Mouse (Mus musculus) activated CD4-positive, CD25-positive, alpha-beta regulatory T cell, adult 4 months (primary cell): Measurements from ENCODE around the gene Dlst. TPM values are rescaled to one million over a fixed set of nuclear protein-coding genes. Genes with fewer than 3 reads are reported as not detected.

Source experiments
- ATAC-seq: one replicate; pipeline ENCODE4 v1.8.0; 2017
- polyA plus RNA-seq, 2 experiments: library from polyadenylated mRNA; unstranded; fragments of 100-300 nt; shearing (Covaris generic); gene quantifications; one replicate each; pipeline ENCODE4 v1.2.1; 2017

Dlst gene
- polyA plus RNA-seq, 2 experiments from 2014 or later, result 59.2 to 69.7 TPM

DNA sequence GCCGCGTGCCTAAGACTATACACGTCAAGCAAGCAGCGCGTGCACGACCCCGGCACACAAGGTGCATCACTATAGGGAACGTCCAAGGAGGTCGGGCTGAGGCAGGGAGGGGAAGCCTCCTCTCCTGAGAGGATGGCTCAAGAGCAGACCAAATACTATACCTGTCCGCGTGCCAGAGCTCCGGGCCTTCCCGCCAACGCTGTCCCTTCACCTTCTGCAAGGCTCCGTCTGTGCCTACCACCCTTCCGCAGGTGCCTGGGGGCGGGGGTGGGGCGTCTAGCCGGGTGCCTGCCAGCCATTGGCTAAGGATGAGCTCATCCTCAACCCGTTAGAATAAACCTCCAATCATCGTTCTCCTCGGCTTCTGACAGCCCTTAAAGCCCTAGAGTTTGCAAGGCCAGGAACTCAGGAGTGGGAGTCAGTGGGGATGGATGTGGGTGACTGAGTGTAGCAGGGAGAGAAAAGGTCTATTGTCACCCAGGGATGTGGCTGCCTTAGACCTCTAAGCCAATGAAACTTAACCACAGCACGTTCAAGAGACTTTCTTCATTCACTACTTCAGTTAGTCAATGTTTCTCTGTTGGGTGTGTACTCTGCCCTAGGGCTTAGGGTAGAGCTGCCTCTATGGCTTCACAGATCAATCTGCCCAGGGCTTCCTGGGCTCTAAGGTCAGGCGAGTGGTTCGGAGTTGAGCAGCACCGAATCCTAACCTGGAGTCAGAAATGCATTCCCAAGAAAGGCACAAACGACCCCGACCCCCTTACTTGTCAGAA, 40.6 kb downstream of the Dlst start, which contains the start of gene Rps6kl1:
Gene Rps6kl1, minus strand, starts transcription at position 263 of the 773 bp plus-strand sequence.
- peak; percentile 81 for ATAC-seq

DNA sequence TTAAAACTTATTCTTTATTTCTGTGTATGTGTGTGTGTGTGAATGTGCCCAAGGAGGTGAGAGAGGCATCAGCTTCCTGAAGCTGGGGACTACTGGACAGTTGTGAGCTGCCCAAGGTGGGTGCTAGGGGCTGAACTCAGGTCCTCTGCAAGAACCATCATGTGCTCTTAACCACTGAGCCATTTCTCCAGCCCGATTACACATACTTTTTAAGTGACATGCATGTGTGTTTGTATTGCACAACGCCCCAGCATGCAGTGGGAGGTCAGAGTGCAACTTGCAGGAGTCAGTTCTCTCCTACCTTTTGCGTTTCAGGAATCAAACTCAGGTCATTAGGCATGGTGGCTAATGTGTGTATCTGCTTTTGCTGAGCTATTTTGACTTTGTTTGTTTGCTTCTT, 42.4 kb downstream of the Dlst start:
- ATAC-seq, result no peak

- no peak for ATAC-seq
These were observed 45.7 kb downstream of the Dlst start for GRCm38 (mm10) chr12:85156324-85156723.

GRCm38 (mm10) chr12:85157797-85158460, 47.3 kb downstream of the Dlst start:
- no peak for ATAC-seq

DNA sequence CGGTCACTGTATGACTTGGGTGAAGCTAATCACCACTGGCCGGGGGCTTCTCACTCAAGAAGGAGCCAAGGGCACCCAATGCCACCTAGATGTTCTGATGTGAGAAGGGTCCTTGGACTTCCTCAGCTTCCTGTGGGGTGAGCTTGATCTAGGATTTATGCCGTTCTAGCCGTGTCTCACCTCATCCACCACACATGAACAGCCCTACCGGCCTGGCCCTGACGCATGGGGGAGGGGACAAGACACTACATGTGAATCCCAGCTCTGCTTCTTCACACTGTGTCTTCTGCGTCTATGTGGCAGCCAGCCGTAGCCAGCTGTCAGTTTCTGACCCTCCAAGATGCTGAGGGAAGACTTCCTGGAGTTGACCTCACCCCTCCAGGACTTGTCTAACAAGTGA, 48.2 kb downstream of the Dlst start:
- ATAC-seq, result no peak

- no peak for ATAC-seq
These were observed 49.0 kb downstream of the Dlst start for GRCm38 (mm10) chr12:85159592-85159991.

- ATAC-seq, result no peak
These were observed 54.4 kb downstream of the Dlst start for GRCm38 (mm10) chr12:85164996-85165395.

DNA sequence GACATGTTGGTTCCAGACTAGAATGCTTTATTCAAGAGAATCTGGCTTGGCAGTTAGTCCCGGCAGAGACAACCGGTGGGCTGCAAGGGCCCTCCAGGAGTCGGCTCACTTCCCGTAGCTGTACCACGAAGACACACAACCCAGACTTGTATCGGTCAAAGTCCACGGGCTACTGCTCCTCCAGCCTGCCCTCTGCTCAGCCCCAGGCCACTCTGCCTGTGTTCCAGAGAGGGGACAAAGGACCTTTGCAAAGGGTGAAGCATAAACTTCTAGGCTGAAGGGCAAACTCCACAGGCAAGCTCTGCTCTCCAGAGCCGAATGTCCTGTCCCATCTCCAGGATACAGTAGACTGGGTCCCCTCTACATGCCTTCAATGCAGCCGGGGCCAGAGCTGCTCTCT, 56.0 kb downstream of the Dlst start:
- no peak for ATAC-seq

DNA sequence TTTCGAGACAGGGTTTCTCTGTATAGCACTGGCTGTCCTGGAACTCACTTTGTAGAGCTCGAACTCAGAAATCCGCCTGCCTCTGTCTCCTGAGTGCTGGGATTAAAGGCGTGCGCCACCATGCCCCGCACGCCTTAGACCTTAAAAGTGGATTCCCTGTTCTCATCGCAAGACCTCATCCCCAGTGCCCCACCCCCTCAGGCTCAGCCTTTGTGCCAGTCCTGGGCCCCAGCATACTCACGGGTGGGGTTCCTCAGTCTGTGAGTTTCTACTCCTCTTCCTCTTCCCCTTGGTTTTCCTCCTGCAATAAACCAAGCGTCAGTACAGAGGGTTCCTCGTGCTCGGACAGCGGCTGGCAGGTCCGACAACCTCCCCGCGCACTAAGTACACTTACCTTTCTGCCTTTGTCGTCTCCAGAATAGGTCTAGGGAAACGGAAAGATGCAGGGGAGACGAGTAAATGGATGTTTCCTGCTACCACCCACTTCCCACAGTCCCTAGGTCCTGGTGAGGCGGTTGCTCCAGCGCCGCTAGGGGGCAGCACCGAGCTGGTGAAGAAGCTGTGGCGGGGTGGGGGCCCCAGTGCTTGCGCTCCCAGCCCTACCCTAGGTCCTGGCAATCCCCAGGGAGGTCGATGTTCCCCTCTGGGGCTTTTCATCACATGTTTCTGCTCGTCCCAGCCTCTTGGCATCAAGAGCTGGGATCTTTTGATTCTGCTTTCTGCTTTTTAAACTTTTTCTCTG, 58.7 kb downstream of the Dlst start:
- peak; percentile 83 for ATAC-seq

DNA sequence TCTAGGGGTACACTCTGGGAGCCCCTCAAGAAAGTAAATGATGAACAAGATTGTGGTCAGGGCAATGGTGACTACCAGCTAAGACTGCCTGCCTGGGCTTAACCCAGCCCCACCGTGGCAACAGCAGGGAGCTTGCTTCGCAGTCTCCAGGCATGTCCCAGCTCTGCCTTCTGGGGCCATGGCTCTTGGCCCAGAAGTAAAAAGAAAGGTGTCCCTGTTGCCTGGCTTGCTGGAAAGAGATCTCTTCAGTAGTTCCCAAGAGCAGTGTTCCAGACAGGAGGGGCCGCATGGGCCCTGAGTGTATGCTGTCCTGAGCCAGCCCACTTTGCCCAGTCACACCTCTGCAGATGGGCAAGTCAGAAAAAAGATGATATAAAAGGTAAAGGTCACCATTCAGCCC, 59.2 kb downstream of the Dlst start:
- ATAC-seq, result no peak

- ATAC-seq, result no peak
These were observed 59.8 kb downstream of the Dlst start for GRCm38 (mm10) chr12:85170284-85170947.

DNA sequence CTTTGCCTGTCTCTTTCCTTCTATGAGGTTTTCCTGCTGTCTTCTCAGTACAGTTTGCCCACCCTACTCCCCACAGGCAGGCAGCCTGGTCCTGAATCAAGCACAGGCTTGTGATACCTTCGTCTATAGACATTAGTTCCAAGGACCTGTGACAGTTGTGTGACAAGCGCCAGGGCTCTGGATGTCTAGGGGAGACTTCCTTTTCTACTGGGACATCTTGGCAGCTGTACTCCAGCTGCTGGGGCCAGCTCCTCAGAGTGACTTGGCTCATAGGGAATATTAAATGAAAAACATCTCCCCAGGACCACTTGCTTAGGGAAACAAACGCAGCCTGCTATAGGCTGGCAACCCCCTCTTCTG, 60.3 kb downstream of the Dlst start:
- ATAC-seq, result no peak

DNA sequence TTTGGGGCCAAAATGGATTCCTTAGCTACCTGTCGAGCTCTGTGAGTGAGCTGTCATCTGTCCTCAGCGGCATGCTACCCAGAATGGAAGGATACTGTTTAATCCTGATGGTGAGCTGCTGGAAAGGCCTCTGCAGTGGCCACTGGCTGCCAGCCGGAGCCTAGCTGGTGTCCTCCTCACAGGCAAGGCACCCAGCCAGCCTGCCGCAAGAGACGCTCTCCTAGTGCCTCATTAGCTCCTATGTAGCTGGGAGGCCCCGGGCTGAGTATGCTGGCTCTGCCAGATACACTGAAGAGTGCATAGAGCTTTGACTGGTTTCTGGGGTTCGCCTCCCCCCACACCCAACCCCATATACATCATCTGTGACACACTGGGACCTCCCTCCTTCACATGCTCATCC, 63.4 kb downstream of the Dlst start:
- no peak for ATAC-seq

DNA sequence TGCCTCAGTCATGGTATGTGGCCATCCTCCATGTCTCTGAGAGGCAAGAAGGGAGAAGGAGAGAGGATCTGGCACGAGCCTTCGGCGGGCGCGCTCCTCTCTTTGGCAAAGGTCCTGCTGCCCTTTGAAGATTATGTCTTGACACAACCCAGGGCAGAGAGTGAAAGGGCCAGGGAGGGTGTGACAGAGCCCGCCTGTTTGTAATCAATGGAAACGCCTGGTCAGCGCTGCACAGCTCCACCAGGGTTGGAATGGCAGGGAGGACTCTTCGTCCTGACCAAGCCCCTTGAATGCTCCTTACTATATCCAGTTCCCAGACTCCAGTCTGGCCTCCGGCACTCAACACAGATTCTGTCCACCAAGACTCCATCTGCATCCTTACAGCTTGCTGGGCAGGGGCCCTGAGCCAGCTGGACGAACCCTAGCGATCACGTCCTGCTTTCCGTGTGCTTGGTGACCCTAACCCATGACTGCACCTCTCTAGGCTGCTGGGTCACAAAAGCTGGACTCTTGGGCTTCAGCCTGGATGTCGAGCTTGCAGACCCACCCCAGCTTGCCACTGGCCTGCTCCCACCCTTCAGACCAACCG, 64.5 kb downstream of the Dlst start:
- ATAC-seq, result no peak

DNA sequence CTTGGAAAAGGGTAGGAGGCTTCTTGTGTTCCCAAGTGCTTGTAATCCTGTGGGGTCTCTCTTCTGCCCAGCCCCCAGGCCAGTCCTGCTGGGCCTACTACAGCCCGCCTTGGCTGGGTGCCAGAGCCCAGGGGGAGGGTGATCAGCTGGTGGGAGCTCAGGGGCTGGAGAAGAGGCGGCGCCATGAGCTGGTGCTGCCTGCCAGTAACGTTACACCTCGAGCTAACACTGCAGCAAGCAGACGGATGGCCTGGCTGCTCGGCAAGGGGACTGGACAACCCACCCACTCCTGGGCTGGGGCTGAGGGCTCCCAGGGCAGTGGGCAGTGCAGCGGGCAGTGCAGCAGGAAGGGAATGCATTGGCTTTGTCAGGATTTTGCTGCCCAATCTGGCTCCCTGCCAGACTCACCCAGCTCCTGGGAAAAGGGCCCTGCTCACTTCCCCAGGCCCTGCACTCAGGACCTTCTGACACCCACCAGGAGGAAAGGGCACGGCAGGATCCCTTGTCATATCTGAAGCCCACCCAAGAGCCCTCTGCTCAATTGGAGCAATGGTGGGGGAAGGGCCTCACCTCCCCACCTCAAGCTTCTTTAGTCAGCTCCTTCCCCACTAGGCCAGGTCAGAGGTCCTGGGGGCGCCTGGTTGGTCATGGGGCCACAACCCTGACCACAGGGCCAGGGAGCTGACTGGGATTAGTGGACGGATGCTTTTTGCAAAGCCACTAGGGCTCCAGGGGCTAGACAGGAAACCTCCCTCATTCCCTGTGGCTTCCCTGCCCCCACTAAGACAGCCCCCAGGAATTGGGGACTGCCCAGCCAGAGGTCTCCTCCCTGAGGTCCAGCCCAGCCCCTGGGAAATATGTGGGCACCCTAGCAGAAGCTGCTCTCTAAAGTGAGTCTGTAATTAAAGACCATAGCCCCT, 65.6 kb downstream of the Dlst start:
- no peak for ATAC-seq

GRCm38 (mm10) chr12:85176846-85177523, 66.4 kb downstream of the Dlst start:
- ATAC-seq, result peak; percentile 49

GRCm38 (mm10) chr12:85177740-85178239, 67.2 kb downstream of the Dlst start, which contains the start of gene Pgf:
TSS of gene Pgf (minus strand) at chr12:85177790.
- ATAC-seq, result no peak

- no peak for ATAC-seq
These were observed 67.7 kb downstream of the Dlst start for GRCm38 (mm10) chr12:85178294-85178693.

DNA sequence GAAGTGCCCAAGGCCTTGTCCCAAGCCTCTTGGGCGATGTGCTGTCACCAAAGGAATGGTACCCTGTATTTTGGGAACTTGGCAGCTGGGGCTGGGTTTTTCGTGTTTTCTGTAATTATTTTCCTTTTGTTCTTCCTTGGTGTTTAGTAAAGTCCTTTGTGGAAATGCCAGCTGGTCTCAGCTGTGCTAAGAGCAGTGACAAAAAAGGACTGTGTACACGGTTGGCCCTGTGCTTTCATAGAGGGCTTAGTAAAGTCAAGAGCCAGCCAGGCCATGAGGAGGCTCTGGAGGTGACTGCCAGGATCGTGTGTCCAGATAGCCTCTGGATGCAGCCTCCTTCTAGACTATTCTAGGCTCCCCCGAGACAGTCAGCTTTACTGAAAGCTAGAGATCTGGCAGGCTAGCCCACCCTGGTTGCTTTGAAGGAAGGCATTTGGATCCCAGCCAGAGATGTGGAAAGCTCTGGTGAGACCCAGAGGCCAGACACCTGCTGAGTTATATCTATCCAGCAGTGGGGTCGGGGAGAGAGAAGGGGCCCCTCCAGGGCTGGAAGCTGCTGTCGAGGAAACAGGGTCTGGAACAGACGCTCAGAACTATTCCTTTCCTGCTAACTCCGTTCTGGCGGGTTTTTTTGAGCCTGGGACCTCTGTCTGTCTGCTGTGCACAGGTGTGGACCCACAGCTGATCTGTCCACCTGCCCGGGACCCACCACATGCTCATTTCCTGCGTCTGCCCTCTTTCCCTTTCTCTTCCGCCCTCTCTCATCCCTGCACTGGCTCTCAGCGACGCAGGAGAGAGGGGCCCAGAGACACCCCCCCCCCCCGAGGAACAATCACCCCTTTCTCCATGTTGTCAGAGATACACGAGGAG, 71.1 kb downstream of the Dlst start:
- no peak for ATAC-seq

DNA sequence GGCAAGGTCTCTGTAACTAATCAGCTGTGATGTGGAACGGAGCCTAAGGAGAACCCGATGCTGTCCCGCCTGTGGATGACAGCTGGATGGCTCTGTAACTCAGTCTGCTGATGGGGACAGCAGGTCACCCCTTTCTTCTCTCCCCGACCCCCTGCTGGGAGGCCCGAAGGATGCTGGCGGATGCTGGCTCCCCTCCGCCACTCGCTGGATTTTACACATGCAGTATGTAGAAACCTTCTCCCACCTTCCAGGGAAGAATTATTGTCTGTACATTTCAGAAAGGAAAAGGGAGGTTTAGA, 71.7 kb downstream of the Dlst start:
- no peak for ATAC-seq
